ENCODE assay signal across 21 mouse cellular contexts in genomic region chr14:116761429-116761828, GRCm38 (mm10).
DNase-seq lines count a peak whose midpoint lies in the region; ATAC-seq and TF ChIP-seq lines count a peak whose summit lies in the region.
"Had no signal": no experiment of that assay in that cellular context is flagged by ENCODE, and none has a peak within 500 bp of the region (broad histone marks: within the 10 kb centered on the region; RNA-seq: fewer than 3 reads in every experiment).

No protein-coding gene starts in this region.

- peaks cover 4% of the 10 kb centered on the region; the same call in 1 of the 2 replicates for H3K4me1 ChIP-seq in forebrain, embryonic 13.5 days
- H3K4me1 ChIP-seq in forebrain, embryonic 10.5 days: no peaks in the 10 kb centered on the region
- 0 out of 2 replicates have a peak, but pooled peaks cover 3% of the 10 kb centered on the region for H3K4me1 ChIP-seq in forebrain, embryonic 15.5 days
- H3K4me1 ChIP-seq: embryonic facial prominence, embryonic 13.5 days; embryonic facial prominence, embryonic 15.5 days had no signal

- H3K36me3 ChIP-seq in forebrain, embryonic 13.5 days (ENCODE audit: poor library complexity, severe bottlenecking): no peaks in the 10 kb centered on the region
- no peaks in the 10 kb centered on the region for H3K36me3 ChIP-seq in forebrain, embryonic 10.5 days (replicated peaks)
- no peaks in the 10 kb centered on the region for H3K36me3 ChIP-seq in forebrain, embryonic 15.5 days
- H3K36me3 ChIP-seq: embryonic facial prominence, embryonic 13.5 days; embryonic facial prominence, embryonic 15.5 days had no signal

- DNase-seq in forebrain, embryonic 10.5 days (ENCODE audit: extremely low spot score, low spot score): no peak
- peak; percentile 2 for DNase-seq in right cerebral cortex, adult 18-20 months
- DNase-seq in right cerebral cortex, postnatal 36 days (ENCODE audit: low spot score in 2 of 2): no peak
- peak; percentile 85 for DNase-seq in brain, embryonic 14.5 days (ENCODE audit: low read depth)
- no peak for DNase-seq in adrenal gland, postnatal 10 days
- DNase-seq: adrenal gland, adult 2 months; adrenal gland, postnatal 14 days; adrenal gland, postnatal 36 days; cerebellum, adult 11 months; cerebellum, adult 18-20 months; cerebellum, adult 8-10 months; cerebellum, adult 9-11 months; cerebellum, postnatal 14 days; cerebellum, postnatal 36 days; embryo, embryonic 11 days had no signal

- no peak overlapping the region for H3K27ac ChIP-seq in forebrain, embryonic 13.5 days
- H3K27ac ChIP-seq in forebrain, embryonic 10.5 days: no peak overlapping the region
- no peak overlapping the region for H3K27ac ChIP-seq in forebrain, embryonic 15.5 days (replicated peaks)
- H3K27ac ChIP-seq: embryonic facial prominence, embryonic 13.5 days; embryonic facial prominence, embryonic 15.5 days had no signal

- no peak for TF ChIP-seq POLR2A in brain, embryonic 14.5 days (IDR thresholded peaks at IDR 0.05; ENCODE audit: borderline replicate concordance, extremely low read depth, insufficient read depth, insufficient read length, poor library complexity, severe bottlenecking)

- WGBS in forebrain, embryonic 13.5 days: 37% methylated on average over 2 of the region's 2 CpGs
- WGBS in forebrain, embryonic 10.5 days: 71% methylated on average over 2 of the region's 2 CpGs
- 19% methylated on average over 2 of the region's 2 CpGs for WGBS in forebrain, embryonic 15.5 days

- no peak for TF ChIP-seq CTCF in brain, embryonic 14.5 days (IDR thresholded peaks at IDR 0.05; ENCODE audit: borderline replicate concordance, extremely low read depth, insufficient read depth, insufficient read length)

- ATAC-seq in forebrain, embryonic 13.5 days: peak; percentile 88
- peak; percentile 76 for ATAC-seq in forebrain, embryonic 15.5 days (replicated peaks)
- ATAC-seq in inflammation-experienced regulatory T-cells, adult 6 months: no peak

- no peak overlapping the region for H3K9ac ChIP-seq in forebrain, embryonic 13.5 days
- H3K9ac ChIP-seq in forebrain, embryonic 15.5 days (replicated peaks): no peak overlapping the region
- H3K9ac ChIP-seq: embryonic facial prominence, embryonic 13.5 days; embryonic facial prominence, embryonic 15.5 days had no signal

- no peaks in the 10 kb centered on the region for H3K27me3 ChIP-seq in forebrain, embryonic 13.5 days
- no peaks in the 10 kb centered on the region for H3K27me3 ChIP-seq in forebrain, embryonic 10.5 days (ENCODE audit: poor library complexity, severe bottlenecking)
- no peaks in the 10 kb centered on the region for H3K27me3 ChIP-seq in forebrain, embryonic 15.5 days
- H3K27me3 ChIP-seq: embryonic facial prominence, embryonic 13.5 days; embryonic facial prominence, embryonic 15.5 days had no signal

- no peak overlapping the region for H3K4me3 ChIP-seq in forebrain, embryonic 13.5 days
- no peak overlapping the region for H3K4me3 ChIP-seq in forebrain, embryonic 10.5 days
- no peak overlapping the region for H3K4me3 ChIP-seq in forebrain, embryonic 15.5 days
- H3K4me3 ChIP-seq: embryonic facial prominence, embryonic 13.5 days; embryonic facial prominence, embryonic 15.5 days; erythroblast, embryonic 14.5 days had no signal

- H3K4me2 ChIP-seq in forebrain, embryonic 13.5 days: no peak overlapping the region
- H3K4me2 ChIP-seq in forebrain, embryonic 15.5 days (replicated peaks): no peak overlapping the region
- H3K4me2 ChIP-seq: embryonic facial prominence, embryonic 13.5 days; embryonic facial prominence, embryonic 15.5 days had no signal

- no peaks in the 10 kb centered on the region for H3K9me3 ChIP-seq in forebrain, embryonic 13.5 days (replicated peaks)
- H3K9me3 ChIP-seq in forebrain, embryonic 10.5 days: no peaks in the 10 kb centered on the region
- no peaks in the 10 kb centered on the region for H3K9me3 ChIP-seq in forebrain, embryonic 15.5 days
- H3K9me3 ChIP-seq: embryonic facial prominence, embryonic 13.5 days; embryonic facial prominence, embryonic 15.5 days had no signal

Comparison
In these comparisons a context has a peak if more than half of its experiments do, and no peak if none do; other contexts are left out.
1. DNase-seq: peak in right cerebral cortex, adult 18-20 months (single experiment) and brain, embryonic 14.5 days (single experiment); none in forebrain, embryonic 10.5 days (single experiment), right cerebral cortex, postnatal 36 days (0 of 2) and adrenal gland, postnatal 10 days (single experiment).